Mouse (Mus musculus) urinary bladder, adult 2 months (tissue): Measurements from ENCODE around the gene Tmtc4. TPM values are rescaled to one million over a fixed set of nuclear protein-coding genes. Genes with fewer than 3 reads are reported as not detected.

Experiments
- DNase-seq: peaks from one replicate; pipeline ENCODE4 v3.0.0; 2022; ENCODE audit warnings: low spot score
- polyA plus RNA-seq: library from polyadenylated mRNA; depleted of rRNA; stranded (reverse); fragments of >200 nt; gene quantifications from 2 replicates; pipeline ENCODE4 v1.2.3, GENCODE M21; 2012; rRNA removed

Gene Tmtc4
- polyA plus RNA-seq, 1 experiment = 14.0 TPM

DNA sequence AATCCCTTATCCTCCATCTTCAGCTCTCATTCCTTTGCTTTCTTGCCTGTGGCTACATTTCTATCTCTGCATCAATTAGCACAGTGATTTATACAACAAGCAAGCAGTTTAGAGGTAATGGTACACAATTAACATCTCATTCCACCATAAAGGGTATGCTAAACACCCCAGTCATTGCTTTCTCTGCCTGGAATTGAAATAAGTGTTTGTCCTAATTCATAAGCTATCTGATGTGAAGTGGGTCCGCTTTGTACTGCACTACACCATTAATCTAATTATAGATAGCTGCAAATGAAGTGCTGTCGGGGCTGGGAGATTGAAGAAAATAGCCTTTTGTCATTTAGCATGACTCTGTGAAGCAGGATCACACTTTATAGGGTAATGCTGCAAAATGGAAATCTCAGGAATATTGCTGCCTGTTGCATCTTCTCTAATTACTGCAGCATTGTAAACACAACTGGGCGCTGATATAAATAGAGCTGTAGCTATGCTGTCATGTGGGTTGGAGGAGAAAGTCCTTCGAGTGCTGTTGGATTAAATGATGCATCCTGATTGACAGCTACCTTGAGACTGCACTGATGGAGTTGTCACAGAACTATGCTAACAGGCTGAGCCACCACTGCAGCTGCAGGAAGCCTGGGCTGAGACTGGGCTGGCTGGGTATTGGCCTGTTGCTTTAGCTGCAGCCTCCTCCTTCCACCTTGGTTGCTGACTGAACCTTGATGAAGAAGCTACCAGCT, 111.8 kb downstream of the Tmtc4 start:
- no peak for DNase-seq

- no peak for DNase-seq
These were observed 114.0 kb downstream of the Tmtc4 start for GRCm38 (mm10) chr14:122869831-122870230.

Other genes with a start within 250 kb of the Tmtc4 start
- 42.3 and 43.4 TPM in 2 replicates for gene Ggact, start 70.3 kb downstream of the Tmtc4 start, polyA plus RNA-seq